Mouse (Mus musculus): ENCODE data around the gene Adam23.
A peak's percentile ranks its signal among the peaks of the same experiment; 100 is the strongest.

Gene Adam23

GRCm38 (mm10) chr1:63484646-63485045 lies 39.0 kb downstream of the Adam23 start:
- DNase-seq = no peak

DNA sequence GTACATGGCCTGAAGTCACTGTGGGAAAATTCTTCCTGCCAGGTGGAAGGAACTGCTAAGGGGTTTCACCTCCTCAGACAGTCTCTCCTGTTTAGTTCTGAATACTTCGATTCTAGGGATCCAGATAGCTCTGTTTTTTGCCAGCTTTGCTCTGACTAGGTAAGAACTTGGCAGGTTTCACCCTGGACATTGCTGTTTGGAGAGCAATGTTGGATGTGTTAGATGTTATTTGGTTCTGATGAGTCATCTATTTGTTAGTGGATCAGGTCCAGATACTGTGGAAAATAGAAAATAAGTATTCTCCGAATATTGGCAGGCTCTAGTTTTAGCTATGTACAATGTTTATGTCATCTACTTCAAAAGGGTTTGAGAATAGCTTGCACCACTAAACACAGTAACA lies 41.0 kb downstream of the Adam23 start:
- DNase-seq = no peak

DNA sequence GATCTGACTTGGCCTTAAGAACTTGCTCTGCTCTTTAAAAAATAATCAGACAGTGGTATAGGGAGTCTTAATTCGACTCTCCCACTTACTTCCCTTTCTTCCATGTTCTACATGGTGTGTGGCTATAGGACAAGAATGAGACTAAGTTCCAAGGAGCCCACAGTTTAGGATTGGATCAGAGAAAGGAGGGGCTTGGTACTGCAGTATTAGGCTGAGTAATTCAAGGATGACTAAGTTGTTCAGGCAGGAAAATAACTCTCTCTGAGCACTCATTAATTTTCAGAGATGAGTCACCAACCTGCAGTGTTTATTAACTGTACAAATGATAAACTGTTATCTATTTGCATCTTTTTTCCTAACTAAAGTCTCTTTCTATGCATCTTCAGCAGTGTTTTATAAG lies 45.3 kb downstream of the Adam23 start:
- no peak for DNase-seq

- DNase-seq = no peak
Measured at GRCm38 (mm10) chr1:63493325-63493724, 47.6 kb downstream of the Adam23 start.

DNA sequence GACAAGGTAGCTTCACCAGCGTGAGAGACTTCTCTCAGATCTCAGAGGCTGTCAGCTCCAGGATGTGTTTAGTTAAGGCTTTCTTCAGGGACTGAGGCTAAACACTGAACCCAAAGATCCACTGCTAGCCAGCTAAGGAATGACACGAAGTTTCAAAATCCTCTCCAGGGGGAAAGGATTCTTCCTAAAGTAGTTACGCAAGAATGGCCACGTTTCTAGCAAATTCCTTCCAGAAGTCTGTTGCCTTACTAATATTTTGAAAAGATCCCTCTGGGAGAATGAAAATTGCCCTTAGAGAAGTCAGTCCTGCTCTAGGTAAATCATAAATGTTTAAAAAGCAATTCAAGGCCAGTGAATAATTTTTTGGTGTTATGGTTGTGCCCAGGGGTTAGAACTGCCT lies 61.7 kb downstream of the Adam23 start:
- no peak for DNase-seq

- DNase-seq = no peak
Measured at GRCm38 (mm10) chr1:63508801-63509200, 63.1 kb downstream of the Adam23 start.

DNA sequence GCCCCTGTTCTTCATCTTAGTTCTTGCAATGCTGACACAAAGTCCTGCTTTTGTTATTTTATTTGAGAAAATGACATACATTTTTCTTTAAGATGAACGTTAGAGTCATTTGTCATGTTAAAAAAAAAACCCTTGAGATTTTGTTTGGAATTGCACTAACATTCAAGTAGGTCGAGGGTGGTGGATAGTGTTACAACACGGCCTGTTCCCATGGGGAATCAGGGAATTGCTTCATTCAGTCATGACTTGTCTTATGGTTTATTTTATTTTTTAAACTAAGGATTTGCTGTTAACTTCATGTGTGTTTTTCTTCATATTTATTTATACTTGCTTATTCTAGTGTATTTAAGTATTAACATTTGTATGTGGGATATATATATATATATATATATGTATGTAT lies 65.7 kb downstream of the Adam23 start:
- DNase-seq = no peak

DNA sequence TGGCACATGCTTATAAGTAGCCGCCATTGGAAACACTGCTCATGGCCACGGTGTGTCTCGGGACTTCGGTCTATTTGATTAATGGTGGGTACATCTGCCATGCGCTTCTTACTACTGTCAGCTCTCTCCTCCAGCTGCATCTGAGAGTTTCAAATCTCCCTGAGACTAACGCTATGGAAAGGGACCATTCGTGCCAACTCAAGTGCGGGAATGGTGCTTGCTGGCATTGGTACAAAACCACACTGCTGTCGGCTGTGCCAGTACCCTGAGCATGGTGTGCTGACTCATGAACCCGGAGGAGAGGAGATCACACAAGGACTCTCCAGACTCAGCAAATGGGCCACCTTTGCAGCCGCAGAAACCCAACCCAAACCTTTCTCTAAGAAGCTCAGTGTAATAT lies 72.1 kb downstream of the Adam23 start:
- no peak for DNase-seq

DNA sequence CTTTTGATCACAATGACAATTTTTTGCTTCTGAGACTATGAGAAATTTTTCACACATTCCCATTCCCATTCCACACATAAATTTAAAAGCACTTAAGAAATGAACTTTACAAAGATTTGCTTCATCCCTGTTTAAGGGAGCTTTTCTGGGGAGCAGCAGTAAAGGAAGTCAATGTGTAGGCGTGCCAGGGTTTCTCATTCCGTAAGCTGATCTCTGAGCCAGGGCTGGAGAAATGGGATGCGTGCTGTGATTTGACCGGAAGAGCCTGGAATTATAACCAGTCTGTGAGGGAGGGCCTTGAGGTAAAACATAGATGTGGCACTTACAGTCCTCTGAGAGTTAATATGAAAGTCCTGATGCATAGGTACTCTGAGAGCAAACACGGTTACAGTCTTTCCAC lies 73.1 kb downstream of the Adam23 start:
- no peak for DNase-seq

- DNase-seq = no peak
Measured at GRCm38 (mm10) chr1:63529901-63530300, 84.2 kb downstream of the Adam23 start.

GRCm38 (mm10) chr1:63534271-63534827 lies 88.7 kb downstream of the Adam23 start:
- DNase-seq = no peak

DNA sequence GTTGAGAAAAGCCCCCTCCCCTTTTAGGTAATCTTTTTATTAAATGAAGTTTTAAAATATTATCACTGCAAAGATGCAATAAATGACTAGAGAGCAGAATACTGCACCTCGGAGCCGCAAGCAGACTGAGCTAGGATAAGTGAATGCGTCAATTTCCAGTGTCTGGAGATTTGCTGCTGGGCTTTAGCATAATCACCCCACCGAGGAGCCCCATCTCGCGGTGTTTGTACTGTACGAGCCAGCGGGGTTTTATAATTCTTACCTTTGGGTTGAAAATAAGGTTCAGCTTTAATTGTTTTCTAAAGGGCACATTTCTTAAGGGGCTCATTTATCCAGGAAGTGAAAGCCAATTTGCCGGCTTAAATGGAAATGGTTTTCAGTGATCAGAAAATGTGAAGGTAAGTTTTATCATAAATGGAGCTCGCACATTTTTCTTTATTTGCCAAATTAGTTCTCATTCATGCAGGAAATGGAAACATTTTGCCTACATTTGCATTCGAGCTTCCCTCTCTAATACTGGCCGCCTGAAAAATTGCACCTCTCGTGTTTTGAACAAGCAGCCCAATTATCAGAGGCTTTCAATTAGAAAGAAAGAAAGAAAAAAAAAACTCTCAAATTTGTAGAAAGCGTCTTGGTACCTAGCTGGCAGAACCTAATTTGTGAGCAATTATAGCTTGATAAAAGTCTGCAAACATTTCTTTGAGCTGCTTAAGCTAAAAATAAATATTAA lies 94.4 kb downstream of the Adam23 start:
- no peak for DNase-seq

GRCm38 (mm10) chr1:63544122-63544521 lies 98.4 kb downstream of the Adam23 start:
- DNase-seq = no peak

DNA sequence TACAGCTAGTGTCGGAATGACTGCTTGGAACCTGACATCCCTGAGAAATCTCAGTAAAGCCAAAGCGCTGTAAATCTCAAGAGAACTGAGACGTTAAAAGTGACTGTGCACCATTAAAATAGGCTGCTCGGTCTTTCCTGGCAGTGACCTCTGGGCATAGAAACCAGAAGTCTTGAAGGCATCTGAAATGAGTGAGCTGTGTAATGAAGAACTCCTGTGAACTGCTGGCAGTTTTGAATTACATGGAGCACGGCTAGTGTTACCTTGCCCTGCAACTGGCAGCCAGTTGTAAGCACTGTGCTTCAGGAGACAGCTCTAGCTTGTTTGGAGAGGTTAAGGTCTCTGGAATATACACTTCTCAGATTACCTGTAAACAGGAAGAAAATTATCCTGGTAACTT lies 107.3 kb downstream of the Adam23 start:
- DNase-seq = no peak

DNA sequence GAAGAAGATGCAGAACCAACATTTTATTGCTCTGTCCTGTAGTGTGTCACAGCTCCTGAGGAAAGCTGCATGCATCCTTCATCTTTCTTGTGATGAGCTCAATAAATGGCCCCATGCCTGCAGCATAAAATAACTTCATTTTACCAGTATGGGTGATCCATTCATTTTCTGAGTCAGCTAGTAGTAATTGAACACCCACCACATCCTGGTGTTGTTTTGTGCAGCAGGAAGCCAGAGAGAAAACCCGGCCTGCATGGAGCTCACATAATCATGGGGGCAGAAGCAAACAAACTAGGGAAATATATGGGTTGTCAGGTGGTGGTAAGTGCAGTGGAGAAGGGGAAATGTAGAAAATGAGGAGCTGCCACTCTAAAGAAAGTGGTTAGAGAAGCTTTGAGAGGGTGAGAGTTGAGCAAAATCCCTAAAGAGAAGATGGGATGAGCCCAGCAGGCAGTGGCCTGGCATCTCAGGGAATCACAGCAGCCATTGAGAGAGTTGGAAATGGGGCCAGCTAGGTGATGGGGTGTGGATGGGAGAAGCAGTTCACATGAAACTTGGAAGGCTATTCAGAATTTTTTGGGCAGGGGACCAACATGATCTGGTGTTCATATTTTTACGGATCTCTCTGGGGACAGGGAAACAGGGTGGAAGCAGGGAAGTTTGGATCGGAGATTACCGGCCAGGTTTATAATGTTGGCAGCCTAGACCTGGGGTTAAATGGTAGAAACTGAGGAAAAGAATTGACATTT lies 116.3 kb downstream of the Adam23 start:
- DNase-seq = peak; percentile 16

- DNase-seq = no peak
Measured at GRCm38 (mm10) chr1:63563928-63564327, 118.2 kb downstream of the Adam23 start.

DNA sequence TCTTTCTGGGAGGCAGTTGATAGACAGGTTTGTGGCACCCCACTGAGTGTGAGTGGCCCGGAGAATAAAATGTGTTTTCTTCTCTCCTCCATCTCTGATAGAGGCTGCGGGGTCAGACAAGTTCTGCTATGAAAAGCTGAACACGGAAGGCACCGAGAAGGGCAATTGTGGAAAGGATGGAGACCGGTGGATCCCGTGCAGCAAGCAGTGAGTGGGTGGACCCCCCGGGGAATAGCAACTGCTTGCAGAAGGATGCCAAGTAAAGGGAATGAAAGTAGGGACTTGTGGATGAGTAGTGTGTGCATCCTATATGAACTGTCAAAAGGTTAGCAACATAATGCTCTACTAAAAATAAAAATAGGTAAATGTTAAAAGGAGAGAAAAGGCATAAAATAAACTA lies 120.8 kb downstream of the Adam23 start:
- no peak for DNase-seq

DNA sequence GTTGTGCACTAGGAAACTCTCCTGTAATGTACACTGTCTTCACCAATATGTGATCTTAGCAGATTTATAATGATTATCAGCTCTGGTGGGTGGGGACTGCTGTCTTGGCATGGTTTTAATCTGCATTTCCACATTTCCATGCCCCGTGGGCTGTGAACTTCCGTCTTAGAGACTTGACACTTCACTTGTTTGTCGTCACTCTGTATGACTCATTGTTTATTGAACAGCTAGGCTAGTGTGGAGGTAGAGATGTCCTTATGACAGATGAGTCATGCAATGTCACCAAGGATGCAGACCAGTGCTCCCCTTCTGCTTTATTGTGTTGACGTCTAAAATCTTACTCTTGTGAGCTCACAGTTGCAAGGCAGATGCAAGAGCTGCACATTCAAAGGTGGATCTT lies 121.3 kb downstream of the Adam23 start:
- DNase-seq = no peak

GRCm38 (mm10) chr1:63572229-63572628 lies 126.5 kb downstream of the Adam23 start:
- no peak for DNase-seq

- DNase-seq = no peak
Measured at GRCm38 (mm10) chr1:63573432-63573831, 127.7 kb downstream of the Adam23 start.

DNA sequence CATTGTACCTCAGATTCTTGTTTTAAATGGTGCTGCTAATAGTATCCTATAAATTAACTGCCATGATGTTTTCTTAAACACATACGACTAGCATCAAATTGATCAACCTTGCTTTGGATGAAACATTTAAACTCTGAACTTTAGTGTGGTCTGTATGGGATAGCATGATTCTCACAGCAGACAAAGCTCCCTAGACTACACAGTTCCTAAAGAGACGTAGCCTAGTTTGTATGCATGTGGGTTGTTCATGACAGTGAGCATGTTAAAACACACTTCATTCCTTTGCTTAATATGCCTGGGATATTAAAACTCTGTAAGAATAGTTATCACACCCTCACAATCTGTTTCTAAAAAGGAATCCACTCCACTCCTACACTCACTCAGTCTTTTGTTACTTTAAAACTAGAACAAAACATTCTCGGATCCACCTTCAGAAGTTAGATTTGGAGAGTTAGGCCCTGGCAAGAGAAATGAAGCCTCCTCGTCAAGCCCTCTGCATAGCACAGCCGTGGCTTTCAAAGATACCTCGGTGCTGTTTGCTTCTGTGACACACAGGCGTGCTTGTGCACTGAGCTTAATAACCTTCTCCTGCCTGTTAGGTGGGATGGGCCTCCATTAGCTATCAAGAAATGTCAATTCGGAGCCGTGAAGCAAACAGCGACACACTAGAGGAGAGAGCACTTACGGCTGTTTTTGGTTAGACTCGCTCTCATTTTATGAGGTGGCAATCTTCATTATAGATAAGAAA lies 128.3 kb downstream of the Adam23 start:
- DNase-seq = no peak

- DNase-seq = no peak
Measured at GRCm38 (mm10) chr1:63576803-63577202, 131.1 kb downstream of the Adam23 start.

GRCm38 (mm10) chr1:63579153-63579552 lies 133.5 kb downstream of the Adam23 start:
- no peak for DNase-seq

DNA sequence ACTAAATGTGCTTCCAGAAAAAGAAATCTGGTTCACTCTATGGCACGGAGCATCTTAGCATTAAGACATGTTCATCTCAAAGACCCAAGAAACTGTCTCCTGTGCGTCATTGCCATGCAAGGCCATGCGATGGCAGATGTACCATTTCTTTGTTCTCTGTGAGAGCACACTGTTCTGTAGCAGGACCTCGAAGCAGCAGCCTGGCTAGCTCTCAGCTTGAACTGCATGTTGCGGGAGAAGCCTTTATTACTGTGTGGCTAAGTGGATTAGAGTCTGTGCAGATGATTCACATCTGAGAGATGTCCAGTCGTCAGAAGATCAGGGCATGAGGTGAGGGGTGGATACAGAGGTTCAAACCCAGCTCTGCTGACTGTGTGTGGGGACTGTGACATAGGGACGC lies 141.2 kb downstream of the Adam23 start:
- DNase-seq = no peak

Data from layer of hippocampus, adult 9-11 months (tissue).